Mouse (Mus musculus) CH12.LX (cell line): ENCODE results near the gene B3gnt4. TPM values are rescaled to one million over a fixed set of nuclear protein-coding genes. Genes with fewer than 3 reads are reported as not detected.

Experiments
- DNase-seq: peaks from one replicate; pipeline ENCODE4 v3.0.0-alpha.2; 2013; ENCODE audit errors: extremely low read depth
- H3K27ac ChIP-seq: 2 replicates; pipeline ENCODE4 v1.5.1; 2012; ENCODE audit warnings: low read depth, mild to moderate bottlenecking, control low read depth, moderate library complexity; ENCODE audit not compliant: insufficient read depth
- H3K27me3 ChIP-seq: replicated peaks from 2 replicates; pipeline ENCODE3; 2012; ENCODE audit warnings: inconsistent platforms
- H3K36me3 ChIP-seq, 2 experiments: replicated peaks in 1 of 2; 2 replicates each; pipeline versions ENCODE3 to v1.6.1; 2012; ENCODE audit warnings: inconsistent platforms in 1 of 2, low read length in 1 of 2, mild to moderate bottlenecking in 1 of 2, mixed read lengths in 1 of 2, moderate library complexity in 1 of 2; ENCODE audit not compliant: control insufficient read depth in 1 of 2, insufficient read depth in 1 of 2
- H3K4me1 ChIP-seq, 2 experiments: 2 replicates each; pipeline ENCODE4 v1.6.1; 2012; ENCODE audit warnings: inconsistent platforms in 1 of 2, moderate library complexity in 1 of 2; ENCODE audit not compliant: insufficient read depth in 2 of 2, control insufficient read depth in 1 of 2
- H3K4me2 ChIP-seq: 2 replicates; pipeline ENCODE4 v1.6.1; 2012; ENCODE audit warnings: low read depth, mild to moderate bottlenecking, control low read depth; ENCODE audit not compliant: poor library complexity, insufficient read depth, severe bottlenecking
- H3K4me3 ChIP-seq, 3 experiments: fragments of 150-350 bp in 1 of 3; sonication (generic) in 1 of 3; replicated peaks in 1 of 3; 2 replicates each; pipeline versions ENCODE3 to v1.5.1; 2011 to 2012; ENCODE audit warnings: low read depth in 2 of 3, low read length in 2 of 3, mild to moderate bottlenecking in 2 of 3, moderate library complexity in 2 of 3, control low read depth in 1 of 3, improper control_type of control experiment in 1 of 3, inconsistent platforms in 1 of 3, mixed read lengths in 1 of 3; ENCODE audit not compliant: poor library complexity in 1 of 3
- H3K79me2 ChIP-seq: replicated peaks from 2 replicates; pipeline ENCODE4 v1.6.1; 2012; ENCODE audit warnings: mild to moderate bottlenecking, moderate library complexity; ENCODE audit not compliant: control insufficient read depth, poor library complexity, insufficient read depth, severe bottlenecking; ENCODE audit errors: extremely low read depth
- H3K9ac ChIP-seq: 2 replicates; pipeline ENCODE4 v1.6.1; 2012; ENCODE audit warnings: low read depth, mild to moderate bottlenecking, control low read depth, moderate library complexity; ENCODE audit not compliant: insufficient read depth
- H3K9me3 ChIP-seq: replicated peaks from 2 replicates; pipeline ENCODE3; 2012; ENCODE audit warnings: low read length, inconsistent platforms, mixed read lengths
- CHD1 ChIP-seq: IDR thresholded peaks from 2 replicates; pipeline ENCODE4 v1.6.1; 2012; ENCODE audit warnings: low read depth, low read length, improper control_type of control experiment, inconsistent platforms
- CHD2 ChIP-seq: IDR thresholded peaks from 2 replicates; pipeline ENCODE4 v1.6.1; 2011; ENCODE audit warnings: low read length, improper control_type of control experiment
- CTCF ChIP-seq, 2 experiments: IDR thresholded peaks in 1 of 2; conservative IDR thresholded peaks in 1 of 2; 2 replicates each; pipeline ENCODE4 v1.5.1; 2011 to 2012; ENCODE audit warnings: low read depth in 2 of 2, low read length in 2 of 2, improper control_type of control experiment in 1 of 2, inconsistent platforms in 1 of 2, mild to moderate bottlenecking in 1 of 2, moderate library complexity in 1 of 2
- ELF1 ChIP-seq: IDR thresholded peaks from 2 replicates; pipeline ENCODE4 v1.6.1; 2014; ENCODE audit warnings: low read depth, mild to moderate bottlenecking, inconsistent platforms, low read length, improper control_type of control experiment
- GABPA ChIP-seq: IDR thresholded peaks from 2 replicates; pipeline ENCODE4 v1.6.1; 2012; ENCODE audit warnings: low read depth, low read length, improper control_type of control experiment, inconsistent platforms; ENCODE audit not compliant: insufficient replicate concordance
- HCFC1 ChIP-seq: IDR thresholded peaks from 2 replicates; pipeline ENCODE4 v1.6.1; 2012; ENCODE audit warnings: low read depth, mild to moderate bottlenecking, inconsistent platforms, low read length, improper control_type of control experiment
- JUN ChIP-seq: IDR thresholded peaks from 2 replicates; pipeline ENCODE4 v1.6.1; 2011; ENCODE audit warnings: low read depth, mild to moderate bottlenecking, low read length, improper control_type of control experiment, moderate library complexity; ENCODE audit not compliant: insufficient read depth
- KAT2A ChIP-seq: IDR thresholded peaks from 2 replicates; pipeline ENCODE4 v1.6.1; 2012; ENCODE audit warnings: low read length, improper control_type of control experiment, inconsistent platforms; ENCODE audit not compliant: insufficient replicate concordance
- MAZ ChIP-seq: IDR thresholded peaks from 2 replicates; pipeline ENCODE4 v1.6.1; 2012; ENCODE audit warnings: low read depth, mild to moderate bottlenecking, inconsistent platforms, low read length, improper control_type of control experiment, moderate library complexity
- MEF2A ChIP-seq: IDR thresholded peaks from 2 replicates; pipeline ENCODE4 v1.6.1; 2014; ENCODE audit warnings: low read depth, mild to moderate bottlenecking, inconsistent platforms, low read length, improper control_type of control experiment, borderline replicate concordance
- POLR2AphosphoS2 ChIP-seq: IDR thresholded peaks from 2 replicates; pipeline ENCODE4 v1.6.1; 2011; ENCODE audit warnings: low read depth, low read length, improper control_type of control experiment
- RCOR1 ChIP-seq: conservative IDR thresholded peaks from 2 replicates; pipeline ENCODE4 v1.6.1; 2012; ENCODE audit warnings: low read depth, mild to moderate bottlenecking, inconsistent platforms, low read length, improper control_type of control experiment
- UBTF ChIP-seq: IDR thresholded peaks from 2 replicates; pipeline ENCODE4 v1.6.1; 2012; ENCODE audit warnings: low read depth, mild to moderate bottlenecking, inconsistent platforms, low read length, improper control_type of control experiment, moderate library complexity
- ZMIZ1 ChIP-seq: IDR thresholded peaks from 2 replicates; pipeline ENCODE4 v1.6.1; 2012; ENCODE audit warnings: low read depth, mild to moderate bottlenecking, inconsistent platforms, low read length, improper control_type of control experiment
- ZNF384 ChIP-seq: IDR thresholded peaks from 2 replicates; pipeline ENCODE4 v1.6.1; 2012; ENCODE audit warnings: low read depth, low read length, improper control_type of control experiment, inconsistent platforms
- dilution Hi-C: fragments of 300-500 bp; cut with MboI; formaldehyde crosslinking; loops from 2 replicates; pipeline ENCODE4 v1.14.3; 2020; ENCODE audit warnings: low sequenced_read_pairs; ENCODE audit not compliant: extremely low pct_unique_long_range_greater_than_20kb, extremely low pct_ligation_motif_present
- in situ Hi-C: fragments of 300-500 bp; cut with MboI; formaldehyde crosslinking; loops from 3 replicates; pipeline ENCODE4 v1.14.3; 2019; ENCODE audit warnings: low sequenced_read_pairs, low pct_ligation_motif_present, low pct_unique_long_range_greater_than_20kb, mixed read lengths
- polyA plus RNA-seq: library from polyadenylated mRNA; unstranded; fragments of >175 nt; gene quantifications from 2 replicates; pipeline ENCODE4 v1.2.1, GENCODE M21; 2012; ENCODE audit warnings: low read depth; ENCODE audit not compliant: insufficient read length
- total RNA-seq, 2 experiments: library from RNA; depleted of rRNA; stranded (reverse); fragments of 300-350 nt in 1 of 2; fragments of >200 nt in 1 of 2; gene quantifications; 2 replicates each; pipeline ENCODE4 v1.2.3; 2012 to 2014

Gene B3gnt4
- total RNA-seq (2012; rRNA removed) = 0.17 and 0.30 TPM in 2 replicates
- total RNA-seq (2014; rRNA removed) = not detected in 2 replicates
- not detected in 2 replicates for polyA plus RNA-seq

- Histone ChIP-seq H3K9ac (no peak within 1 kb of the TSS), H3K27me3 (peaks cover 11% of the 10 kb centered on the region), H3K36me3 (peaks cover 22 to 52% of the 10 kb centered on the region in 2 experiments), H3K4me3 (no peak within 1 kb of the TSS), H3K4me1 (0 out of 4 replicates have a peak, but pooled peaks cover 0 to 6% of the 10 kb centered on the region in 2 experiments), H3K4me2 (no peak within 1 kb of the TSS), H3K27ac (no peak within 1 kb of the TSS), H3K79me2 (no peaks in the 10 kb centered on the region), H3K9me3 (no peaks in the 10 kb centered on the region)
- no peak for DNase-seq
- in situ Hi-C loops = no loop called here
- dilution Hi-C loops = no loop called here
- TF ChIP-seq CHD2 = no peak
- no peak for TF ChIP-seq JUN
- TF ChIP-seq CHD1 = no peak
- no peak for TF ChIP-seq GABPA
- TF ChIP-seq POLR2AphosphoS2 = no peak
- no peak for TF ChIP-seq UBTF
- TF ChIP-seq ZMIZ1 = no peak
- TF ChIP-seq RCOR1 = no peak
- TF ChIP-seq HCFC1 = no peak
- TF ChIP-seq ZNF384 = no peak
- no peak for TF ChIP-seq MAZ
Measured at GRCm38 (mm10) chr5:123510160-123510559, at the start of gene B3gnt4. Gene B3gnt4 (plus strand): TSS chr5:123510460.

- TF ChIP-seq CTCF (conservative IDR thresholded peaks at IDR 0.05 in 1 of 2, IDR thresholded peaks at IDR 0.05 in 1 of 2; ENCODE audit: low read depth in 2 of 2, low read length in 2 of 2) = peak in 1 of 2 experiments; percentile 9; a peak in 1 of 4 replicates
- TF ChIP-seq CHD2 = no peak
- no peak for TF ChIP-seq ELF1
- no peak for TF ChIP-seq KAT2A
- TF ChIP-seq MEF2A = no peak
- TF ChIP-seq, all 38 proteins: peak for 1
- dilution Hi-C loops = no loop called here
- H3K9ac ChIP-seq = no peak overlapping the region
- in situ Hi-C loops = no loop called here
- H3K36me3 ChIP-seq = peaks cover under 1 to 18% of the 10 kb centered on the region in 2 experiments
- no peak overlapping the region for H3K4me3 ChIP-seq
- H3K27ac ChIP-seq = no peak overlapping the region
- H3K4me2 ChIP-seq = no peak overlapping the region
- no peaks in the 10 kb centered on the region for H3K79me2 ChIP-seq
- H3K9me3 ChIP-seq = no peaks in the 10 kb centered on the region
- no peak for DNase-seq
- H3K27me3 ChIP-seq = no peaks in the 10 kb centered on the region
- H3K4me1 ChIP-seq = peaks cover 6 to 18% of the 10 kb centered on the region in 2 experiments
Measured at GRCm38 (mm10) chr5:123461420-123461819, 48.8 kb upstream of the B3gnt4 start.
